Mouse (Mus musculus) MEL-GATA-1-ER (cell line): Measurements from ENCODE around the gene Top1.

Experiments
- DNase-seq: peaks from one replicate; pipeline ENCODE4 v3.0.0-alpha.2; 2012; ENCODE audit warnings: low read depth; ENCODE audit errors: extremely low read depth

Top1 gene

DNA sequence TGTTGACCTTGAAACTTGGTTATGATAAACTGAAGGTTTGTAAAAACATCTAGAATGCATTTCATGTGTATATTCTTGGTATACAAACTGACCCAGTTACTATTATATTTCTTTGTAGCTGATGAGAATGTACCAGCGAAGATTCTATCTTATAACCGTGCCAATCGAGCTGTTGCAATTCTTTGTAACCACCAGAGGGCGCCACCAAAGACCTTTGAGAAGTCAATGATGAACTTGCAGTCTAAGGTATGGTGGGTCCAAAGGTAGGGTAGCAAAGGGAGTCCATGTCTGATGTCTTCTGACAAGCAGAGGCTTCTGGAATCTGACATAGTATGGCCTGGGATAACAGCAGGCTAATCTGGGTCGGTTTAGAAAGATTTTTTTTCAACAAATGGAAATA is 71.6 kb downstream of the Top1 start:
- no peak for DNase-seq

- DNase-seq = no peak
Observed at GRCm38 (mm10) chr2:160718811-160719210, 73.1 kb downstream of the Top1 start.

DNA sequence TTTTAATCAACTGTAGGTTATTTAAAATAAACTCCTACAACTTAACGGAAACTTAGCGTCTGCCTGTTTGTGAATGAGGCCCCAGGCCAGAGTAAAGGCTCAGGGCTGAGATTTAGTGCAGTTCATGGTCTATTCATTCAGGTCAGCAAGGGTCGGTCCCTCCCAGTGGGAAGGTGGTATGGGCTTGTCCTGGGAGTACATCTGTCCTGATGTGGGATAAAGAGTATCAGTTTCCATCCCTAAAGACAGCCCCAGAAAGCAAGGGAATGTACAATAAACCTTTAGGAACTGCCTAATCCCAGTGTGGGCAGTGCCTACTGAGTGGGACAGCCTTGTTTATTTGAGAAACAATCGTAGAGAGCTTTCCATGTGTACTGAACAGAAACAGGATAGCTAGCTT is 77.0 kb downstream of the Top1 start:
- no peak for DNase-seq

GRCm38 (mm10) chr2:160723613-160724375 is 78.1 kb downstream of the Top1 start:
- DNase-seq = no peak

DNA sequence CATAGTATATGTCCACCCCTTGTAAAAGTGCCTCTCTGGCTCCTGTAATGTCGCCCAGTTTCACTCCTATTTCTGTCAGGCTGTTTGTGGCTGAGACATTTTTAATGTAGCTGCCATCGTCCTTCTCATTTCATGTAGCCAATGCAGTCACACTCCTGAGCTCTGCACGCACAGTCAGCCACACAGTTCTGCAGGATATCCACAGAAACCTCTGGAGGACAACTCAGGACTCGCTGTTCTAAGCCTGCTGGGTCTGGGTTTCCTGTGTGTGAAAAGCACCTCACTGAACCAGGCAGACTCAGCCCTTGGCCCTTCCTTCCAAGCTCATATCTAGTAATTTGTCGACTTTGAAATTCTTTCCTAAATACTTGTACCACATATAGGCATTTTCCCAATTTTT is 78.8 kb downstream of the Top1 start:
- DNase-seq = no peak

- DNase-seq = no peak
Observed at GRCm38 (mm10) chr2:160725877-160726864, 80.5 kb downstream of the Top1 start.

DNA sequence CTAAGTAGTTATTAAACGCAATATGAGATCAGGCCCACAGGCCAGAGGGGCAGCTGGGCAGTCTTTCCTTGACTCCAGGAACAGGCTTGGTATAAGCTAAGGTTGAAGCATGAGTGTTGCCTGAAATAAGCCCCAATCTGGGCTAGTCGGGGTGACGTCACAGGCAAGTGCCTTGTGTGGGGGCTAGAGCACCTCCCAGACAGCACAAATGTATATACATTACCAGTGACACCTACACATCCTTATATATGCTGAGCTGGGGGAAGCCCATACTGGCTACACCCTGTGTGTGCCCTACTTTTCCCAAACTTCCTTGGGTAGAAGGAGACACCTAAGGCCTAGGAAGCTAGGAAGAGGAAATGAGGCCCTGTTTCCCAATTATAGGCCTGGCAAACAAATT is 83.3 kb downstream of the Top1 start:
- DNase-seq = no peak

GRCm38 (mm10) chr2:160729436-160729835 is 83.7 kb downstream of the Top1 start:
- no peak for DNase-seq

- no peak for DNase-seq
Observed at GRCm38 (mm10) chr2:160729851-160730796, 84.4 kb downstream of the Top1 start.

DNA sequence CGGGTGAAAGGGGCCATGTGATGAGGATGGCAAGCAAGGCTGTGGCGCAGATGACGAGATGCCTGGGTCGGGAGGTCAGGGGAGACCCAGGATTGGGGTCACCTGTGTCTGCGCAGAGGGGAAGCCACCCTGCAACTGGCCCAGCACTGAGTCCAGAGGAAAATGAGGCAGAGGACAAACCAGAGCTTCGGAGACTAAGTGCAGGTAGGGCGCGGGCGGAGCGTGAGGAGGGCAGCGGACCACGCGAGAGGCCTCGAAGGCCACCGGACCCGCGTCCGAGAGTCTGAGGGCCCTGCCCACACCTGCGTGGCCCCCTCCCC is 85.1 kb downstream of the Top1 start:
- no peak for DNase-seq

- DNase-seq = peak; percentile 66
Observed at GRCm38 (mm10) chr2:160731117-160731838, 85.6 kb downstream of the Top1 start, which contains the start of gene Plcg1. Gene Plcg1, plus strand, starts transcription at chr2:160731300.

GRCm38 (mm10) chr2:160731839-160732261 is 86.2 kb downstream of the Top1 start:
- no peak for DNase-seq

DNA sequence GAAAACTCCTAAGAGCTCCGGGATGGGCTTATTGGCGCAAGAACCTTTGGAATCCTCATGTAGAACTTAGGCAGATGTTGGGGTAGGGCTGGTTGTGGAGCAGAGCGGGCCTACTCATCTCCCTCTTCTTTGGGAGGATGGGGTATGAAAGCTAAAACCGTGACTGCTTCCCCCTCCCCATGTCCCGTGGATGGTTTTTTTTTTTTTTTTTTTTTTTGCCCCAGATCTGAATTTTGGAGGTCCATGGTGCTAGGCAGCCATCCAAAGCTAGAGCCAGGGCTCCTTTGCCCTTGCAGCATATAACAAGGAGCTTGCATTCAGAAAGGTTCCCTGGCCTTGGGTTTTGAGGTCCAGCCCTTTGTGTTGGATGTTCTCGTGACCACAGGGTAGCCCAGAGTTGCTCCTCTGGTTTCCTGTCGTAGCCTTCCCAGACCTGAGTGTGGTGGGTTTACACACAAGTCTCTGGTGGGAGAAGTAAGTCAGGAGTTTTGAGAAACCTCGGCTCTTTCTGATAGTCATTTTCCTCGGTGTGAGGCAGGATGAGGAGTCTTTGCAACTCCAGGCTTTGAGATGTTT is 86.8 kb downstream of the Top1 start:
- DNase-seq = no peak

DNA sequence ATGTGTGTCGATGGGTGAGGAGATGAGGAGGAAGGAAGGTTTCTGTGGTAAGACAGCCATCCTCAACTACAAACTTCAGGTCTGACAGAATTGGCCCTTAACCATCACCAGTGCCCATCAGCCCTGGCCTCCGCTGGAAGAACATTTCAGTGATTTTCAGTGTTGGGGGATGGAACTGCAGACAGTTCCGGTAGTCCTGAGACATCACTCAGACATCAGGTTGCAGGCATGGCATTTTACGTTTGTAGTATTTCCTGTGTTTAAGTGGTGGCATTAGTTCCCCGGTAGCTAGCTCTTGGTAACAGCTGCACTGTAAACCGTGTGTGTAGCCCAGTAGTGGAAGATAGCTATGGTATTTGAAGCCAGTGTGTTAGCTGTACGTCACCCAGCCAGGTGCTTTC is 87.4 kb downstream of the Top1 start:
- DNase-seq = no peak

- DNase-seq = no peak
Observed at GRCm38 (mm10) chr2:160734331-160734730, 88.6 kb downstream of the Top1 start.

DNA sequence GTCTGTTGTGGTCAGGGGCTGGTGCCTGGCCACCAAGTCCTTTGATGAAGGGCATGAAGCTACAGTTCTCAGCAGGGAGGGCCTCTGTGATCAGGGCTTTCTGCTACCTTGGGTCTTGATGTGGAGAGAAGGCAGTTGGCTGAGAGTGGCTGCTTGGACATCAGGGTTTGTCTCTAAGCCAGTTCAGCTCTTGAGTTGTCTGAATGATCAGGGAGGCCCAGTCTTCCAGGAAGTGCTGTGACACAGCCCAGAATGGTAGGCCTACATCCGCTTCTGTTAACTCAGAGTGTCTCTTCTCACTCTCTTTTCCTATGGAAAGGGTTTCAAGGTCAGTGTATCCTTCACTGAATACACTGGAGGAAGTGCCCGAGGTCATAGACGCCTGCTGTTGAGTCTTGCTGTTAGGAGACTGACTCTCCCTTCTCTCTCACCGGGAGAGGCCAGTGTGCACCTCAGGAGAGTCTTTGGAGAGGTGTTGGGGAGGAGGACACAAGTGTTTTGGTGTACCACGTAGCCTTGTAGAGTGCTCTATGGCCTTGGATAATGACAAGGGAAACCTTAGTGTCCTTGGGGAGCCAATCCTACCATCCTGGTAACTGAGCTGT is 90.1 kb downstream of the Top1 start:
- DNase-seq = no peak

GRCm38 (mm10) chr2:160736466-160736865 is 90.8 kb downstream of the Top1 start:
- no peak for DNase-seq

DNA sequence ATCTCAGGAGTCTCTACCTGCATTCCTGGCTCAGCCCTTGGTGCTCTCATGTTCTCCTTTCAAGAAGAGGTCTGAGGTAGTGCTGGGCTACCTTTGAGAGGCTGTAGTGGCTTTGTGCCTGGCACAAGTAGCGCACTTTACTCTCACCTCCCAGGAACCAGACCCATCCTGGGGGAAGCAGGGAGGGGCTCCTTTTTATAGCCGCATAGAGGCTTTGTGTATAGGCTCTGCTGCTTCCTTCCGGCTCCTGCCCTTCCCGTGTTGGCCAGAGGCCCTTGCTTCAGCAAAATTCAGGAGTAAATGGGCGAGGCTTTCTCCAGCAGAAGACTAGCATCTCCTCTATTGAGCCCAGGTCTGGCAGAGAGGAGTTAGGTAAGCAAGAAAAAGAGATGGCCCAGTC is 92.7 kb downstream of the Top1 start:
- DNase-seq = no peak

- no peak for DNase-seq
Observed at GRCm38 (mm10) chr2:160739647-160740356, 94.1 kb downstream of the Top1 start.
